Comparison of ENCODE assay signal across 8 mouse cellular contexts in genomic region chr7:109752008-109752925, GRCm38 (mm10). TPM values are rescaled to one million over a fixed set of nuclear protein-coding genes. Genes with fewer than 3 reads are reported as not detected.
DNase-seq lines count a peak whose midpoint lies in the region; ATAC-seq and TF ChIP-seq lines count a peak whose summit lies in the region.

Gene Tmem9b (minus strand): TSS chr7:109752875.

- under 1% methylated on average over 74 of the region's 74 CpGs for WGBS in hindbrain, embryonic 15.5 days
- under 1% methylated on average over 74 of the region's 74 CpGs for WGBS in macrophage (ENCODE audit: missing documents)

- peaks cover 27% of the 10 kb centered on the region for H3K4me1 ChIP-seq in hindbrain, embryonic 15.5 days (replicated peaks)

- TF ChIP-seq CTCF in left cerebral cortex, adult 2 months (IDR thresholded peaks at IDR 0.05): peak; percentile 17; the same call in 1 of the 2 replicates

- peak within 1 kb of the TSS; percentile 89 for H3K27ac ChIP-seq in hindbrain, embryonic 15.5 days (replicated peaks)
- peak within 1 kb of the TSS; percentile 98 for H3K27ac ChIP-seq in left cerebral cortex, adult 2 months
- peak within 1 kb of the TSS; percentile 76 for H3K27ac ChIP-seq in macrophage

- H3K9ac ChIP-seq in hindbrain, embryonic 15.5 days: peak within 1 kb of the TSS; percentile 92

- H3K4me3 ChIP-seq in hindbrain, embryonic 15.5 days: peak within 1 kb of the TSS; percentile 87
- peak within 1 kb of the TSS; percentile 97 for H3K4me3 ChIP-seq in left cerebral cortex, adult 2 months
- H3K4me3 ChIP-seq in macrophage (ENCODE audit: inconsistent target): peak within 1 kb of the TSS; percentile 95

- H3K4me2 ChIP-seq in hindbrain, embryonic 15.5 days: peak within 1 kb of the TSS; percentile 91

- peaks cover 59% of the 10 kb centered on the region for H3K79me2 ChIP-seq in macrophage (ENCODE audit: inconsistent target)

- H3K36me3 ChIP-seq in hindbrain, embryonic 15.5 days: no peaks in the 10 kb centered on the region; the same call in 1 of the 2 replicates
- peaks cover 3% of the 10 kb centered on the region; the same call in 1 of the 2 replicates for H3K36me3 ChIP-seq in macrophage (ENCODE audit: inconsistent target)

- peak; percentile 80 for DNase-seq in T-cell, adult 2 months (ENCODE audit: low spot score)
- peak; percentile 80 for DNase-seq in cerebellum, postnatal 36 days
- DNase-seq in gastrocnemius, adult 18-20 months (ENCODE audit: low spot score): peak; percentile 76
- DNase-seq in left cerebral cortex, adult 2 months (ENCODE audit: extremely low spot score in 1 of 2, low spot score in 2 of 2): peak; percentile 83 to 86
- peak; percentile 56 for DNase-seq in retina, postnatal 7 days (ENCODE audit: low read depth, low spot score)
- peak; percentile 68 to 87 for DNase-seq in urinary bladder, adult 18-20 months (ENCODE audit: low spot score in 2 of 2)

- intact Hi-C loops in left cerebral cortex, adult 2 months (cut with DNase I): loop anchor here (2.0 kb wide), 2 partner anchors 29 to 141 kb away; no protein-coding TSS in a partner anchor

- peak; percentile 95 for ATAC-seq in hindbrain, embryonic 15.5 days (ENCODE audit: low FRiP score, low read depth)

- no peaks in the 10 kb centered on the region for H3K27me3 ChIP-seq in hindbrain, embryonic 15.5 days

- no peaks in the 10 kb centered on the region for H3K9me3 ChIP-seq in hindbrain, embryonic 15.5 days

RNA-seq across cellular contexts. Expression of gene Tmem9b, which starts in this region (rescaled TPM):
- total RNA-seq in gastrocnemius, adult 18-20 months (2021): 10 to 100 TPM; 28.8 to 29.0 TPM
- 124 and 126 TPM in 2 replicates for polyA plus RNA-seq in hindbrain, embryonic 15.5 days (2015; fragmentation: Nextera tagmentation; extraction: Ambion mirVana)
- total RNA-seq in left cerebral cortex, adult 2 months (2021): 10 to 100 TPM; 85.0 to 88.7 TPM
- 10 to 100 TPM in 23 of 26 experiments, 1 to 10 TPM in 3; 9.4 to 23.5 (median 14.8) TPM for total RNA-seq in macrophage (2018; cell fraction: chromatin; rRNA removed)
- total RNA-seq in macrophage (2018; cell fraction: cytosol; rRNA removed): 100 to 1,000 TPM in 9 of 26 experiments, 10 to 100 TPM in 17; 71.4 to 123 (median 96.2) TPM
- 10 to 100 TPM; 21.6 to 96.8 (median 72.2) TPM for total RNA-seq in macrophage (2018; cell fraction: nucleus; rRNA removed)
- 97.7 to 113 TPM (median 101 TPM) in 3 replicates for polyA plus RNA-seq in macrophage (2018)

Comparison
In these comparisons a context has a peak if more than half of its experiments do, and no peak if none do; other contexts are left out.
1. Peak in every context shown above with its lines: DNase-seq, ATAC-seq, H3K4me3 ChIP-seq and H3K27ac ChIP-seq.